Mouse (Mus musculus): Measurements from ENCODE around the gene Lsamp.

The Lsamp gene

GRCm38 (mm10) chr16:40971382-40971781 lies 987.2 kb downstream of the Lsamp start:
- DNase-seq, result no peak

GRCm38 (mm10) chr16:40974084-40974483 lies 989.9 kb downstream of the Lsamp start:
- no peak for DNase-seq

- DNase-seq, result no peak
These were observed 998.9 kb downstream of the Lsamp start for GRCm38 (mm10) chr16:40983026-40983425.

GRCm38 (mm10) chr16:41007569-41007968 lies 1023.4 kb downstream of the Lsamp start:
- DNase-seq, result no peak

GRCm38 (mm10) chr16:41034746-41035145 lies 1050.6 kb downstream of the Lsamp start:
- DNase-seq, result no peak

GRCm38 (mm10) chr16:41041686-41042085 lies 1057.5 kb downstream of the Lsamp start:
- no peak for DNase-seq

- no peak for DNase-seq
These were observed 1079.2 kb downstream of the Lsamp start for GRCm38 (mm10) chr16:41063270-41063857.

GRCm38 (mm10) chr16:41073470-41073869 lies 1089.3 kb downstream of the Lsamp start:
- DNase-seq, result no peak

GRCm38 (mm10) chr16:41088648-41089047 lies 1104.5 kb downstream of the Lsamp start:
- DNase-seq, result no peak

GRCm38 (mm10) chr16:41090092-41090491 lies 1105.9 kb downstream of the Lsamp start:
- no peak for DNase-seq

- DNase-seq, result no peak
These were observed 1107.1 kb downstream of the Lsamp start for GRCm38 (mm10) chr16:41091259-41091658.

- no peak for DNase-seq
These were observed 1118.6 kb downstream of the Lsamp start for GRCm38 (mm10) chr16:41102805-41103204.

GRCm38 (mm10) chr16:41124361-41124760 lies 1140.2 kb downstream of the Lsamp start:
- DNase-seq, result no peak

GRCm38 (mm10) chr16:41125051-41125450 lies 1140.9 kb downstream of the Lsamp start:
- no peak for DNase-seq

- DNase-seq, result no peak
These were observed 1146.9 kb downstream of the Lsamp start for GRCm38 (mm10) chr16:41131053-41131452.

GRCm38 (mm10) chr16:41172839-41173238 lies 1188.7 kb downstream of the Lsamp start:
- no peak for DNase-seq

GRCm38 (mm10) chr16:41179557-41179956 lies 1195.4 kb downstream of the Lsamp start:
- no peak for DNase-seq

- DNase-seq, result no peak
These were observed 1196.7 kb downstream of the Lsamp start for GRCm38 (mm10) chr16:41180867-41181266.

GRCm38 (mm10) chr16:41210055-41210454 lies 1225.9 kb downstream of the Lsamp start:
- no peak for DNase-seq

- DNase-seq, result no peak
These were observed 1251.7 kb downstream of the Lsamp start for GRCm38 (mm10) chr16:41235829-41236228.

- peak; percentile 20 for DNase-seq
These were observed 1258.7 kb downstream of the Lsamp start for GRCm38 (mm10) chr16:41242841-41243240.

- peak; percentile 7 for DNase-seq
These were observed 1260.5 kb downstream of the Lsamp start for GRCm38 (mm10) chr16:41244711-41245110.

- peak; percentile 34 for DNase-seq
These were observed 1274.2 kb downstream of the Lsamp start for GRCm38 (mm10) chr16:41258145-41259035.

GRCm38 (mm10) chr16:41275999-41276671 lies 1292.0 kb downstream of the Lsamp start:
- DNase-seq, result no peak

Data from lung, postnatal 36 days (tissue).